Mouse (Mus musculus) small intestine, adult 2 months (tissue): Measurements from ENCODE around the gene Myt1. TPM values are rescaled to one million over a fixed set of nuclear protein-coding genes. Genes with fewer than 3 reads are reported as not detected.

Experiments
- H3K27ac ChIP-seq: fragments of 200-500 bp; 2 replicates; pipeline ENCODE4 v1.5.1; 2012; ENCODE audit warnings: low read depth, low read length, control low read depth, inconsistent platforms; ENCODE audit not compliant: insufficient read depth
- H3K27me3 ChIP-seq: fragments of 200-500 bp; 2 replicates; pipeline ENCODE4 v1.6.1; 2012; ENCODE audit warnings: mild to moderate bottlenecking, moderate library complexity, low read length, inconsistent platforms; ENCODE audit not compliant: control insufficient read depth, insufficient read depth
- H3K36me3 ChIP-seq: fragments of 200-500 bp; 2 replicates; pipeline ENCODE4 v1.6.1; 2012; ENCODE audit warnings: mild to moderate bottlenecking, low read length, control low read depth, inconsistent platforms; ENCODE audit not compliant: control insufficient read depth, insufficient read depth
- H3K4me1 ChIP-seq: fragments of 200-500 bp; 2 replicates; pipeline ENCODE4 v1.6.1; 2012; ENCODE audit warnings: low read length, inconsistent platforms, mixed read lengths; ENCODE audit not compliant: control insufficient read depth, insufficient read depth, insufficient read length
- H3K4me3 ChIP-seq: fragments of 200-500 bp; 2 replicates; pipeline ENCODE4 v1.5.1; 2012; ENCODE audit warnings: low read depth, mild to moderate bottlenecking, control low read depth, inconsistent platforms, low read length, moderate library complexity
- CTCF ChIP-seq: fragments of 200-500 bp; IDR thresholded peaks from 2 replicates; pipeline ENCODE4 v1.5.1; 2012; ENCODE audit warnings: low read depth, mild to moderate bottlenecking, control low read depth, inconsistent platforms, low read length, moderate library complexity, mixed read lengths; ENCODE audit not compliant: insufficient replicate concordance, insufficient read length; ENCODE audit errors: extremely low read depth
- POLR2A ChIP-seq: fragments of 200-500 bp; IDR thresholded peaks from 2 replicates; pipeline ENCODE4 v1.6.1; 2012; ENCODE audit warnings: low read depth, mild to moderate bottlenecking, control low read depth, inconsistent platforms, low read length, moderate library complexity
- WGBS: fragments of 180-500 bp; shearing (Covaris S2); methylation state at CpG from one replicate; pipeline ENCODE4 v1.1.7; 2018; 5-methylcytosine and 5-hydroxymethylcytosine counted together
- polyA plus RNA-seq: library from polyadenylated mRNA; depleted of rRNA; stranded (reverse); fragments of >200 nt; gene quantifications from 2 replicates; pipeline ENCODE4 v1.2.3, GENCODE M21; 2012

Gene Myt1
- polyA plus RNA-seq, 1 experiment, result 0.77 TPM

GRCm38 (mm10) chr2:181727659-181728262 lies 35.4 kb upstream of the Myt1 start:
- Histone ChIP-seq H3K27me3 (no peaks in the 10 kb centered on the region), H3K27ac (no peak overlapping the region), H3K4me3 (no peak overlapping the region), H3K4me1 (no peaks in the 10 kb centered on the region), H3K36me3 (no peaks in the 10 kb centered on the region)
- 31% methylated on average over 9 of the region's 9 CpGs for WGBS
- no peak for TF ChIP-seq POLR2A
- no peak for TF ChIP-seq CTCF

GRCm38 (mm10) chr2:181730051-181730450 lies 33.1 kb upstream of the Myt1 start:
- Histone ChIP-seq H3K4me1 (no peaks in the 10 kb centered on the region), H3K4me3 (no peak overlapping the region), H3K36me3 (no peaks in the 10 kb centered on the region), H3K27ac (no peak overlapping the region), H3K27me3 (no peaks in the 10 kb centered on the region)
- no peak for TF ChIP-seq CTCF
- TF ChIP-seq POLR2A, result no peak
- WGBS, result 34% methylated on average over 3 of the region's 3 CpGs

- H3K36me3 ChIP-seq, result no peaks in the 10 kb centered on the region
- no peaks in the 10 kb centered on the region for H3K27me3 ChIP-seq
- no peak overlapping the region for H3K4me3 ChIP-seq
- no peaks in the 10 kb centered on the region for H3K4me1 ChIP-seq
- 20% methylated on average over 1 of the region's 1 CpGs for WGBS
- TF ChIP-seq POLR2A (no peak), CTCF (no peak)
- no peak overlapping the region for H3K27ac ChIP-seq
Observed at GRCm38 (mm10) chr2:181752626-181753025, 10.5 kb upstream of the Myt1 start.

GRCm38 (mm10) chr2:181758147-181758725 lies 4.9 kb upstream of the Myt1 start:
- Histone ChIP-seq H3K36me3 (no peaks in the 10 kb centered on the region), H3K4me1 (no peaks in the 10 kb centered on the region), H3K27ac (no peak overlapping the region), H3K4me3 (no peak overlapping the region), H3K27me3 (no peaks in the 10 kb centered on the region)
- TF ChIP-seq POLR2A (no peak), CTCF (no peak)
- WGBS, result 47% methylated on average over 2 of the region's 2 CpGs

- TF ChIP-seq CTCF, result no peak
- no peak for TF ChIP-seq POLR2A
- Histone ChIP-seq H3K36me3 (no peaks in the 10 kb centered on the region), H3K27me3 (no peaks in the 10 kb centered on the region), H3K4me1 (no peaks in the 10 kb centered on the region), H3K27ac (no peak overlapping the region), H3K4me3 (no peak overlapping the region)
- 11% methylated on average over 4 of the region's 4 CpGs for WGBS
Observed at GRCm38 (mm10) chr2:181759041-181759440, 4.1 kb upstream of the Myt1 start.

- H3K4me1 ChIP-seq, result no peaks in the 10 kb centered on the region
- WGBS, result 41% methylated on average over 14 of the region's 14 CpGs
- no peaks in the 10 kb centered on the region for H3K36me3 ChIP-seq
- H3K4me3 ChIP-seq, result no peak overlapping the region
- TF ChIP-seq CTCF, result no peak
- TF ChIP-seq POLR2A, result no peak
- H3K27me3 ChIP-seq, result no peaks in the 10 kb centered on the region
- H3K27ac ChIP-seq, result no peak overlapping the region
Observed at GRCm38 (mm10) chr2:181763886-181764527, 875 bp downstream of the Myt1 start.

- Histone ChIP-seq H3K27me3 (no peaks in the 10 kb centered on the region), H3K4me3 (no peak overlapping the region), H3K4me1 (no peaks in the 10 kb centered on the region), H3K36me3 (no peaks in the 10 kb centered on the region), H3K27ac (no peak overlapping the region)
- TF ChIP-seq CTCF (no peak), POLR2A (no peak)
- 5% methylated on average over 10 of the region's 10 CpGs for WGBS
Observed at GRCm38 (mm10) chr2:181764600-181764999, 1.5 kb downstream of the Myt1 start.

- H3K4me1 ChIP-seq, result no peaks in the 10 kb centered on the region
- WGBS, result 86% methylated on average over 4 of the region's 4 CpGs
Observed at GRCm38 (mm10) chr2:181765251-181765650, 2.1 kb downstream of the Myt1 start.

More at GRCm38 (mm10) chr2:181765251-181765650, 2.1 kb downstream of the Myt1 start:
- Histone ChIP-seq H3K27ac (no peak overlapping the region), H3K27me3 (no peaks in the 10 kb centered on the region), H3K36me3 (no peaks in the 10 kb centered on the region), H3K4me3 (no peak overlapping the region)
- TF ChIP-seq CTCF (no peak), POLR2A (no peak)
